Mouse (Mus musculus) liver, embryonic 14.5 days (tissue): ENCODE data around the gene Ccl24.

Experiments used
- CTCF ChIP-seq: IDR thresholded peaks from 2 replicates; pipeline ENCODE4 v1.5.1; 2016; ENCODE audit warnings: antibody characterized with exemption, low read depth, control low read depth
- EP300 ChIP-seq: IDR thresholded peaks from 2 replicates; pipeline ENCODE4 v1.6.1; 2016; ENCODE audit warnings: antibody characterized with exemption, low read depth

DNA sequence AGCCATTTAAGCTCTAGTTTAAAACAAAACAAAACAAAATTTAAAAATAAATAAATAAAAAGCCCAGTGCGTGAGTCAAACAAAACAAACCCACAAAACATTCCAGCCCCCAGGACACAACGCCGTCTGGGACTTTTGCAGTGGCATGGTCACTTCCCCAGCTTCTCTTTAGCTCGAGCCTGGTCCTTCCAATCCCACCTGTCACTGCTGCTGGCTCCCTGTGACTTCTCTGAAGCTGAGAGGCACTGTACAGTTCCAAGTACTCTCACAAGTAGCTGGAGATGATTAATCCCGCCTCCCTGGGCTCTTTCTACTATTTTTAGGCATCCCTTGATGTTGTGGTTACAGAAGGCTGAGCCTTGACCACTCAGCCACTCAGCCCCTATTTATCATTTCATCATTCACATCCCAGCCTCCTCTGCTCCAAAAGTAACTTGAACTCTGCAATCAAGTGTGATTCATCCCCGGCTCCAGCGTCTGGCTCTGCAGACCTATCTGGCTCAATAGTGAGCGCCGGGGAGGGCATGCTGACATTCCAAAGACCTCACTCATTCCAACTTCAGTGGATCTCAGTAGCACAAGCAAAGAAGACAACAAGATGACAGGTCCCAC lies 50.6 kb downstream of the Ccl24 start:
- TF ChIP-seq EP300 (no peak), CTCF (no peak)
